8 mouse cellular contexts compared by ENCODE assay signal in the genomic region with DNA sequence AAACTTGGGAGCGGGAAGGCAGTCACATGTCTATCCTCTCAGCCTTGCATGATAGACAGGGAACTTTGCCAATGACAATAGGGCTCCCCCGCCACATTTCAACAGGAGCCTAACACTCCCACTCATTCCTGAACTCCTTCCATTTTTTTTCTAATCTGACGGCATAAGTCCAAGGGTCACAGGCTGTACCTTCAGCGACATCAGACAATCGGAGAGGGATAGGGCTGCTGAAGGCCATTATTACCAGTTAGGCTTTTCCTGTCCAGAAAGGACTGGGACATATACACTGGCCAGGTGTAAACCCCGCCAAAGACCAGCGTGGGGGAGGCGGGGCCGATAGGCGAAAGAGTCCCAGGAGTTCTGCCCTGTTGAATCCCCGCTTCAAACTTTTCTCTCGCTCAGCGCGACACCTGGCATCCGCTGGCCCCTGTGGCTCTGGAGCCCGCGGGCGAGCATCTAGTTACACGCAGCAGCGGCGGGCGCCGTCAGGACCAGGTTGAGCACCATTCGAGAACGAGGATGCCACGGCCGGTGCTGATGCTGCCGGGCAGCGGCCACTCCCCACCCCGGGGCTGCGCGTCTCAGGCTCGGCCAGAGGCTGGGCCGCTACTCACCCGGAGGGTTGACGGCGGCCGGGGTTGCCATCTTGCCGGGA. TPM values are rescaled to one million over a fixed set of nuclear protein-coding genes. Genes with fewer than 3 reads are reported as not detected.
DNase-seq lines count a peak whose midpoint lies in the region; ATAC-seq and TF ChIP-seq lines count a peak whose summit lies in the region.

No protein-coding gene starts in this region.

- WGBS in spleen, adult 2 months, result 6% methylated on average over 39 of the region's 39 CpGs
- 1% methylated on average over 38 of the region's 39 CpGs for WGBS in lung, embryonic 16.5 days

- TF ChIP-seq POLR2A in spleen, adult 2 months (IDR thresholded peaks at IDR 0.05; ENCODE audit: low read depth, low read length), result no peak

- ATAC-seq in lung, embryonic 16.5 days (ENCODE audit: low read depth), result peak; percentile 80

- intact Hi-C loops in heart, postnatal 10 days (cut with DNase I), result no loop called here

- H3K36me3 ChIP-seq in spleen, adult 2 months (ENCODE audit: control insufficient read depth, insufficient read depth, low read length), result no peaks in the 10 kb centered on the region
- H3K36me3 ChIP-seq in lung, embryonic 16.5 days (ENCODE audit: control insufficient read depth, insufficient read depth, low read length), result no peaks in the 10 kb centered on the region

- DNase-seq in spleen, adult 2 months (ENCODE audit: low read depth in 1 of 2, low spot score in 2 of 2), result no peak
- DNase-seq in spleen, adult 12 weeks (ENCODE audit: low spot score), result no peak
- DNase-seq in embryo, embryonic 10.5 days (ENCODE audit: low spot score), result peak; percentile 68
- peak; percentile 5 to 12 for DNase-seq in heart, postnatal 10 days
- peak; percentile 42 for DNase-seq in layer of hippocampus, adult 2 months (ENCODE audit: low spot score in 2 of 2)
- peak; percentile 68 for DNase-seq in right cerebral cortex, postnatal 25 days
- DNase-seq in urinary bladder, adult 18-20 months (ENCODE audit: low spot score in 2 of 2), result no peak

- H3K27me3 ChIP-seq in spleen, adult 2 months (ENCODE audit: control insufficient read depth, insufficient read depth, low read length), result peaks cover 9% of the 10 kb centered on the region; the same call in 1 of the 2 replicates
- H3K27me3 ChIP-seq in lung, embryonic 16.5 days (ENCODE audit: control insufficient read depth, insufficient read depth, low read depth, low read length), result no peaks in the 10 kb centered on the region

- H3K9ac ChIP-seq in lung, embryonic 16.5 days (ENCODE audit: low read length), result peak overlapping the region; percentile 85

- peak overlapping the region; percentile 90 for H3K4me2 ChIP-seq in lung, embryonic 16.5 days (ENCODE audit: low read depth, low read length)

- H3K4me3 ChIP-seq in spleen, adult 2 months (ENCODE audit: extremely low read depth, insufficient read depth, insufficient read length), result peak overlapping the region; percentile 4; the same call in 1 of the 2 replicates
- H3K4me3 ChIP-seq in layer of hippocampus, adult 2 months, result peak overlapping the region; percentile 91
- H3K4me3 ChIP-seq in lung, embryonic 16.5 days (ENCODE audit: low read length), result peak overlapping the region; percentile 75

- TF ChIP-seq CTCF in spleen, adult 2 months (IDR thresholded peaks at IDR 0.05; ENCODE audit: extremely low read depth, insufficient read depth, insufficient read length, insufficient replicate concordance), result no peak
- no peak for TF ChIP-seq CTCF in layer of hippocampus, adult 2 months (conservative IDR thresholded peaks at IDR 0.05)

- H3K27ac ChIP-seq in spleen, adult 2 months (ENCODE audit: insufficient read depth, low read length), result no peak overlapping the region
- peak overlapping the region; percentile 99 for H3K27ac ChIP-seq in layer of hippocampus, adult 2 months
- peak overlapping the region; percentile 75 for H3K27ac ChIP-seq in lung, embryonic 16.5 days (ENCODE audit: low read length)

- no peaks in the 10 kb centered on the region; the same call in 1 of the 2 replicates for H3K4me1 ChIP-seq in spleen, adult 2 months (ENCODE audit: control insufficient read depth, insufficient read depth, insufficient read length)
- H3K4me1 ChIP-seq in lung, embryonic 16.5 days (replicated peaks; ENCODE audit: control insufficient read depth, insufficient read depth, low read length), result peaks cover 14% of the 10 kb centered on the region

- H3K9me3 ChIP-seq in lung, embryonic 16.5 days (ENCODE audit: control insufficient read depth, low read length), result no peaks in the 10 kb centered on the region

RNA-seq across cellular contexts. Expression of gene Arnt2, which starts 0.6 kb away (rescaled TPM):
- polyA plus RNA-seq in spleen, adult 2 months (2012; rRNA removed), result 2.0 and 2.2 TPM in 2 replicates
- 1 to 10 TPM; 1.5 to 1.7 TPM for total RNA-seq in heart, postnatal 10 days (2021)
- total RNA-seq in layer of hippocampus, adult 2 months (2021), result 100 to 1,000 TPM; 146 to 163 TPM
- polyA plus RNA-seq in lung, embryonic 16.5 days (2015; fragmentation: Nextera tagmentation; extraction: Ambion mirVana), result 5.6 and 7.3 TPM in 2 replicates

Comparison
In these comparisons a context has a peak if more than half of its experiments do, and no peak if none do; other contexts are left out.
1. DNase-seq: peak in embryo, embryonic 10.5 days (single experiment), heart, postnatal 10 days (2 of 2), layer of hippocampus, adult 2 months (2 of 2) and right cerebral cortex, postnatal 25 days (single experiment); none in spleen, adult 2 months (0 of 2), spleen, adult 12 weeks (single experiment) and urinary bladder, adult 18-20 months (0 of 2).
2. H3K4me3 ChIP-seq: peak in every context shown above with its lines; median percentile 91 in layer of hippocampus, adult 2 months; 75 in lung, embryonic 16.5 days; 4 in spleen, adult 2 months.
3. RNA of gene Arnt2, which starts 0.6 kb away (total RNA-seq): 146 to 163 TPM in layer of hippocampus, adult 2 months; 1.5 to 1.7 TPM in heart, postnatal 10 days; every median in the first group is over 10 times any median in the second.